Mouse (Mus musculus): ENCODE measurements around the gene Amd1. TPM values are rescaled to one million over a fixed set of nuclear protein-coding genes. Genes with fewer than 3 reads are reported as not detected.

Gene Amd1
- total RNA-seq, 2 experiments from 2014 or later: 60.2 to 61.9 TPM

GRCm38 (mm10) chr10:40260305-40260704 lies 41.7 kb downstream of the Amd1 start:
- no peak for DNase-seq (ENCODE audit: low spot score in 2 of 2)
- intact Hi-C loops (cut with DNase I): loop anchor here (10.0 kb wide), 1 partner anchor 84 kb away; no protein-coding TSS in a partner anchor

DNA sequence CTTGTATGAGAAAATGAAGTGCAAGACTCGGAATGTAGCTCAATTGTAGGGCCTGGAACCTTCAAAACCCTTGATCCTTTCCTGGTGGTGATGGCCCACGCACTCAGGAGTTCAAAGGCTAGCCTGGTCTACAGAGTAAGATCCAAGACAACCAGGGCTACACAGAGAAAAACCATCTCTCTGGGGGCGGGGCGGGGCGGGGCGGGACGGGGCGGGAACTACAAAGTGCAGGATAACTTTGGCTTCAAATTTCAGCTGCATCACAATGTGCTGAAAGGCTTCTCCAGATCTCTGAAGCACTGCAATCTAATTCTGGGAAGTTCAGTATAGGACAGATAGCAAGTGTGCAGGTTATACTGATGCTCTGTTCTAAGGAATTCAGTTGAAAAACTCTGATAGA lies 42.4 kb downstream of the Amd1 start:
- DNase-seq (ENCODE audit: low spot score in 2 of 2): no peak
- intact Hi-C loops (cut with DNase I): loop anchor here (2.0 kb wide), 1 partner anchor 265 kb away; no protein-coding TSS in a partner anchor

GRCm38 (mm10) chr10:40258976-40259375 lies 43.0 kb downstream of the Amd1 start:
- DNase-seq (ENCODE audit: low spot score in 2 of 2): peak; percentile 58 to 64
- intact Hi-C loops (cut with DNase I): loop anchor here (2.0 kb wide), 1 partner anchor 266 kb away; no protein-coding TSS in a partner anchor

DNA sequence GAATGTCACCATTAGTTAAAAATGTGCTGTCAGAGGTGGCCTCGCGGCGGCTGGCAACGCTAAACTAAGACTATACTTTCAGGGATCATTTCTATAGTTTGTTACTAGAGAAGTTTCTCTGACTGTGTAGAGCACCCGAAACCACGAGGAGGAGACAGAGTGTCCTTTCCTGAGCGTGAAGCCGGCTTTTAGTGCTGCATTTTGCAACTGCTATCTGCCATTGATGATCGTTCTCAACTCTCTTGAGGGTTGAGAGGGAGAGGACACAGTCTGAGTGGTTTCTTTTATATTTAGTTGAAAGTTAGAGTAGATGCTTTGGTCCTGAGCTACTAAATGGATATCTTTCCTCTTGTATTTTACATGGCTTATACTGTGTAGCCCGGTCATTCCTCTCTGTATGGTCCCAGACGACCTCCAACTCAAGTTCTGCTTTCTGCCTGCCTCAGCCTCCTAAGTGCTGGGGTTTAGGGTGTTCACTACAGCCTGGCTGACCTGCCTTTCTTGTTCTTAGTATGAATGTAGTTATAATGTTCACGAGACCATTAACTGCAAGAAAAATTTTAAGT lies 43.5 kb downstream of the Amd1 start:
- intact Hi-C loops (cut with DNase I): loop anchor here (2.0 kb wide), 1 partner anchor 266 kb away; no protein-coding TSS in a partner anchor
- peak; percentile 68 to 81 for DNase-seq (ENCODE audit: low spot score in 2 of 2)

GRCm38 (mm10) chr10:40257414-40258255 lies 44.4 kb downstream of the Amd1 start, which contains the start of gene Gtf3c6:
Gene Gtf3c6, minus strand, starts transcription at chr10:40258108.
- peak; percentile 94 to 95 for DNase-seq (ENCODE audit: low spot score in 2 of 2)
- intact Hi-C loops (cut with DNase I): loop anchor here (2.0 kb wide), 1 partner anchor 267 kb away; no protein-coding TSS in a partner anchor

DNA sequence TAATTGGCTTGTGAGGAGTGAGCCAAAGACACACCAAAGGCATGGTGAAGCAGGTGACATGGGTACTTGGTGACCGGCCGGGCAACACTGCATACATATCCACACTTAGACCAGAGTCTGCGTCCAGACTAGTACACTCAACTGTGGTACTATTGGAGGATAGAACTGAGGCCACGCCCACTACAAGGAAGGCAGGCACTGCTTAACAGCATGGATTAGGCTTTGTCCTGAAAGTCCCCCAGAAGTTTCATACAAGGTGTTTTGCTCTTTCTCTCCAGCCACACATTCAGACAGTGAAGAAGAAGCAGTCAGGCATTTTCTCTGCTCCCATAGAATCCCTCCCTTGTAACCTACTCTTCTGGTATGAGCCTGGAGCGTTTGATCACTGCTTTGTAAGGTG lies 45.3 kb downstream of the Amd1 start:
- intact Hi-C loops (cut with DNase I): no loop called here
- peak; percentile 45 to 49 for DNase-seq (ENCODE audit: low spot score in 2 of 2)

DNA sequence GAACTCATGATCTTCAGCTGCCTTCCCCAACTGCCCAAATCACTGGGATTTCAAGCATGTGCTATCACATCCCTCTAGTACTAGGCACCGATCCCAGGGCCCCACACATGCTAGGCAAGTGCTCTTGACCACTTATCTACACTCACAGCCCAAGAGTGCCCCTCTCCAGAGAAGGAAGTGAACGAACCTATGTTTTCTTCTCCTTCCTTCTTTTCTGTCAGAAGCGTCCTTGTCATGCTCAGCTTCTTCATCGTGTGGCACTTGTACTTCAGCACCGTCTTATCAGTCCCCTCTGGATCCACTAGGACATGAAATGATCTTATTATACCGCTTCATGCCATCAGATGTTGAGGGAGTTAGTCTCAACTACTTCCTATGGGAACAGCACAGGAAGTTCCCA lies 51.0 kb downstream of the Amd1 start:
- intact Hi-C loops (cut with DNase I): no loop called here

GRCm38 (mm10) chr10:40249625-40250024 lies 52.4 kb downstream of the Amd1 start:
- peak in 1 of 2 experiments; percentile 27 for DNase-seq (ENCODE audit: low spot score in 2 of 2)
- intact Hi-C loops (cut with DNase I): no loop called here

More for the DNA sequence above, 51.0 kb downstream of the Amd1 start:
- no peak for DNase-seq (ENCODE audit: low spot score in 2 of 2)

DNA sequence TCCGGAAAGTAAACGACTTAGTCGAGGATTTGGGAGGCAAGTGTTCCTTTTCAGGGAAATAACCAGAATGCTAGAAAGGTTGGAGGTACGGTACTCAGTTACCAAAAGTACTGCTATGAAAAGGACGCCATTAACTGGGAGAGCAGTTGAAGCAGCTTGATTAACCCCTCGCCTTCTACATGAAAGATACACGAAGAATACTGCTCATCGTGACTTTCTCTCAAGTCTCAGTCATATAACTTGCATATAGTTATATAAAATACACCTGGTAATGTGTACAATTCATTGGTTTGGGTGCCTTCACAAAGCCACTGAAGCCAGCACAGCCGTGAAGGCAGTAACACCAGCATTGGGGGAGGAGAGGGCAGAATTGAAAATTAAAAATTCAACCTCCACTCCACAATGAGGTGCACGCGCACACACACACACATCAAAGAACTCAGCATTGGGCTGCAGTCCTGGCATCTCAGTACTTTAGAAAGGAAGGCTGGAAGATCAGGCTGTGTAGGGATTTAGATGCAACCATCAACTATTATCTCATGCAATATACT lies 54.7 kb downstream of the Amd1 start:
- intact Hi-C loops (cut with DNase I): no loop called here
- DNase-seq (ENCODE audit: low spot score in 2 of 2): peak in 1 of 2 experiments; percentile 9

GRCm38 (mm10) chr10:40246374-40247165 lies 55.4 kb downstream of the Amd1 start, which contains the start of gene Rpf2:
Gene Rpf2, minus strand, starts transcription at chr10:40247036.
- intact Hi-C loops (cut with DNase I): no loop called here
- DNase-seq (ENCODE audit: low spot score in 2 of 2): peak; percentile 77 to 85

GRCm38 (mm10) chr10:40237826-40238225 lies 64.2 kb downstream of the Amd1 start:
- no peak for DNase-seq (ENCODE audit: low spot score in 2 of 2)
- intact Hi-C loops (cut with DNase I): no loop called here

Other genes with a start within 250 kb of the Amd1 start
- gene Slc16a10, start 159.9 kb downstream of the Amd1 start, total RNA-seq (2021): 1 to 10 TPM; 2.7 to 3.9 TPM
- 10 to 100 TPM; 20.4 to 25.6 TPM for gene Rpf2, start 55.1 kb downstream of the Amd1 start, total RNA-seq (2021)
- gene Gtf3c6, start 44.1 kb downstream of the Amd1 start, total RNA-seq (2021): 10 to 100 TPM; 19.2 to 21.3 TPM
- gene Cdk19, start 37.4 kb upstream of the Amd1 start, total RNA-seq (2021): 10 to 100 TPM; 43.0 to 43.1 TPM

Measured in left cerebral cortex, postnatal 14 days (tissue).